Mouse (Mus musculus): ENCODE data around the gene Upk2. TPM values are rescaled to one million over a fixed set of nuclear protein-coding genes. Genes with fewer than 3 reads are reported as not detected.

Gene Upk2
- polyA plus RNA-seq, 1 experiment = 1.4 TPM

DNA sequence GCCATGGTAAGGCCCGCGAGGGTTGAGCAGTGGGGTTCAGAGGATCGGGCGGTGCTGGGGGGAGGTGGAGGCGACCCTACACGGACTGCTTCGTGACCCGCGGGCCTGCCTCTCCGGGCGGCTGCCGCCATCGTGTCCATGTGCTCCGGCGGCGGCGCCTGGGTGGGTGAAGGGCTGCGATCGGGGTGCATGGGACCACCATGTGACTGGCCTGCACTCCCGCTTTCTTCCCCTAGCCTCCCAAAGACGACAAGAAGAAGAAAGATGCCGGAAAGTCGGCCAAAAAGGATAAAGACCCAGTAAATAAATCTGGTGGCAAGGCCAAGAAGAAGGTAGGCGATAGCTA is 47.1 kb downstream of the Upk2 start:
- Histone ChIP-seq H3K27ac (ENCODE audit: insufficient read depth, low read depth, low read length) (no peak overlapping the region), H3K4me3 (ENCODE audit: low read depth, low read length) (peak overlapping the region; percentile 89), H3K4me1 (ENCODE audit: control insufficient read depth, insufficient read depth, insufficient read length, low read length) (no peaks in the 10 kb centered on the region), H3K36me3 (ENCODE audit: control insufficient read depth, insufficient read depth, low read length) (peaks cover 53% of the 10 kb centered on the region), H3K27me3 (ENCODE audit: control insufficient read depth, insufficient read depth, low read length) (no peaks in the 10 kb centered on the region)
- WGBS = 1% methylated on average over 24 of the region's 24 CpGs
- no peak for TF ChIP-seq POLR2A (IDR thresholded peaks at IDR 0.05; ENCODE audit: low read depth, low read length)

DNA sequence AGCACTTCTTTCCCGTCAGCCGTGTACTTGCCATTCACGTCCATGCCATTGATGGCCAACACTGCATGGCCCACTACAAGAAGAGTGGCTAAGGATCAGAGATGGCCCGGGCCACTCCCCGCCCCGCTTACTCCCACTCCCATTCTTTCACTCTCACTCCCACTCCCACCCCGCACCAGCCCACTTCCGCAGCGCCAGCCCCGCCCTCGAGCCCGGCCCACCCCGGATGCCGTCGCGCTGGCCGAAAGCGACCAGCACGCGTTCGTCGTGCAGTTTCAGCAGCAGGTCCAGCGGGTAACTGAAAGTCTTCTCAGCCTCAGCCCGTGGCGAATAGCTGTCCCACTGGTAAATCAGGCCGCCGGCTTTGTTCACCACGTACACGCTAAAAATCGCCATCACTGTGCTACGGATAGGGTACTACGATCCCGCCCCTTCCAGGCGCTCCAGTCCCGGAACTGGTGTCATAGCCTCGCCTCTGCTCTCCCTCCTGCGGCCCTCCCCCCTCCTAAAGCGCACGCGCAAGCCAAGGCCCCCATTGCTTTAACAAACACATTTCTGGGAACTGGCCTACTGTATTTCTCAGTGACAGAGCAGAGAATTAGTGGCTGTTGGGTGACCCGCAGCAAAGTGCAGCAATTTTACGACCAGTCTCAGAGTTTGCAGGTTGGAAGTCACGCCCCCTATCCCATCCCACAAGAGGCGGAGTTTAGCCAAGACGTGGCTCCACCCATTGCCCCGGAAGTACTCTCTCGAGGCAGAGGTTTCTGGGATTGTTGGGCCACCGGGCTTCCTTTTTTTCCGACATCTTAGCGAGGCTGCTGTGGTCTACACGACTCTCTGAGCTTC is 47.6 kb downstream of the Upk2 start, which contains the start of the genes Rps25 and Trappc4:
Gene Rps25 (plus strand): TSS at position 234 of the 846 bp plus-strand sequence.
Gene Trappc4 (minus strand): TSS at position 695 of the 846 bp plus-strand sequence.
- Histone ChIP-seq H3K4me1 (ENCODE audit: control insufficient read depth, insufficient read depth, insufficient read length, low read length) (peaks cover 2% of the 10 kb centered on the region; the same call in 1 of the 2 replicates), H3K4me3 (ENCODE audit: low read depth, low read length) (peak within 1 kb of the TSS; percentile 89), H3K27ac (ENCODE audit: insufficient read depth, low read depth, low read length) (peak within 1 kb of the TSS; percentile 98), H3K36me3 (ENCODE audit: control insufficient read depth, insufficient read depth, low read length) (peaks cover 53% of the 10 kb centered on the region), H3K27me3 (ENCODE audit: control insufficient read depth, insufficient read depth, low read length) (no peaks in the 10 kb centered on the region)
- under 1% methylated on average over 51 of the region's 51 CpGs for WGBS
- no peak; the same call in none of the 2 replicates for TF ChIP-seq POLR2A (IDR thresholded peaks at IDR 0.05; ENCODE audit: low read depth, low read length)
- TF ChIP-seq CTCF (IDR thresholded peaks at IDR 0.05; ENCODE audit: extremely low read depth, insufficient read length, insufficient replicate concordance, low read depth, low read length) = no peak

DNA sequence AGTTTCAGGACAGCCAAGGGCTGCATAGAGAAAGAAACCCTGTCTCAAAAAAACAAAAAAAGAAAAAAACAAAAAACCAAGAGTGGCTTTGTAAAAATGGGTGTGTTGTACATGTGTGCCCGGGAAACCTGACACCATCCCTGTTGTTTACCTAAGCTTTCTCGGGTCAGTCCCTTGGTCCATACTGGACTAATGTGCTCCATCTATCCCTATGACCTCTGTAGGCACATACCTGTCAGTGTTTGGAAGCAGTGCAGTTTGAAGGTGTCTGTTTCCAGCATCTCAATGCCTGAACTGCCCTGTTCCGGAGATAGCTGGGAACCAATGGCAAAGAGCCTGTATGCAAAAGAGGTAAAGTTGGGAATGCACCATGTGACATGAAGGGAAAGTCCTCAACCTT is 49.8 kb downstream of the Upk2 start:
- 57% methylated on average over 3 of the region's 3 CpGs for WGBS
- H3K27me3 ChIP-seq (ENCODE audit: control insufficient read depth, insufficient read depth, low read length) = no peaks in the 10 kb centered on the region
- H3K4me1 ChIP-seq (ENCODE audit: control insufficient read depth, insufficient read depth, insufficient read length, low read length) = peaks cover 19% of the 10 kb centered on the region; the same call in 1 of the 2 replicates
- H3K36me3 ChIP-seq (ENCODE audit: control insufficient read depth, insufficient read depth, low read length) = peaks cover 56% of the 10 kb centered on the region
- no peak for TF ChIP-seq POLR2A (IDR thresholded peaks at IDR 0.05; ENCODE audit: low read depth, low read length)
- TF ChIP-seq CTCF (IDR thresholded peaks at IDR 0.05; ENCODE audit: extremely low read depth, insufficient read length, insufficient replicate concordance, low read depth, low read length) = no peak
- no peak overlapping the region for H3K4me3 ChIP-seq (ENCODE audit: low read depth, low read length)
- H3K27ac ChIP-seq (ENCODE audit: insufficient read depth, low read depth, low read length) = no peak overlapping the region

Other genes with a start within 250 kb of the Upk2 start
- gene Cbl, start 220.9 kb downstream of the Upk2 start, polyA plus RNA-seq (2012; rRNA removed) = 2.9 and 6.9 TPM in 2 replicates
- not detected in 2 replicates for gene Ccdc153, start 214.3 kb downstream of the Upk2 start, polyA plus RNA-seq (2012; rRNA removed)
- gene Pdzd3, start 203.5 kb downstream of the Upk2 start, polyA plus RNA-seq (2012; rRNA removed) = 9.9 and 23.6 TPM in 2 replicates
- gene Nlrx1, start 186.4 kb downstream of the Upk2 start, polyA plus RNA-seq (2012; rRNA removed) = 3.1 and 7.5 TPM in 2 replicates
- gene Abcg4, start 166.4 kb downstream of the Upk2 start, polyA plus RNA-seq (2012; rRNA removed) = 1.3 and 2.0 TPM in 2 replicates
- gene Hinfp, start 149.3 kb downstream of the Upk2 start, polyA plus RNA-seq (2012; rRNA removed) = 20.6 and 20.8 TPM in 2 replicates
- 113 and 257 TPM in 2 replicates for gene C2cd2l, start 134.7 kb downstream of the Upk2 start, polyA plus RNA-seq (2012; rRNA removed)
- gene Dpagt1, start 129.0 kb downstream of the Upk2 start, polyA plus RNA-seq (2012; rRNA removed) = 27.7 and 47.4 TPM in 2 replicates
- 180 and 255 TPM in 2 replicates for gene H2afx, start 120.3 kb downstream of the Upk2 start, polyA plus RNA-seq (2012; rRNA removed)
- gene Hmbs, start 110.7 kb downstream of the Upk2 start, polyA plus RNA-seq (2012; rRNA removed) = 37.0 and 44.0 TPM in 2 replicates
- 12.4 and 22.3 TPM in 2 replicates for gene Vps11, start 93.3 kb downstream of the Upk2 start, polyA plus RNA-seq (2012; rRNA removed)
- gene Hyou1, start 75.5 kb downstream of the Upk2 start, polyA plus RNA-seq (2012; rRNA removed) = 34.3 and 38.3 TPM in 2 replicates
- 27.1 and 54.9 TPM in 2 replicates for gene Slc37a4, start 58.1 kb downstream of the Upk2 start, polyA plus RNA-seq (2012; rRNA removed)
- gene Rps25, start 47.8 kb downstream of the Upk2 start, polyA plus RNA-seq (2012; rRNA removed) = 40.0 and 48.3 TPM in 2 replicates
- 20.0 and 36.5 TPM in 2 replicates for gene Trappc4, start 47.4 kb downstream of the Upk2 start, polyA plus RNA-seq (2012; rRNA removed)
- 17.8 and 21.3 TPM in 2 replicates for gene Ccdc84, start 36.4 kb downstream of the Upk2 start, polyA plus RNA-seq (2012; rRNA removed)
- gene Foxr1, start 13.8 kb downstream of the Upk2 start, polyA plus RNA-seq (2012; rRNA removed) = not detected in 2 replicates
- 21.8 and 28.1 TPM in 2 replicates for gene Bcl9l, start 27.8 kb upstream of the Upk2 start, polyA plus RNA-seq (2012; rRNA removed)
- gene Cxcr5, start 106.9 kb upstream of the Upk2 start, polyA plus RNA-seq (2012; rRNA removed) = 2.0 and 5.7 TPM in 2 replicates
- 5.1 and 9.6 TPM in 2 replicates for gene Ddx6, start 149.9 kb upstream of the Upk2 start, polyA plus RNA-seq (2012; rRNA removed)
- 131 and 183 TPM in 2 replicates for gene Treh, start 218.3 kb upstream of the Upk2 start, polyA plus RNA-seq (2012; rRNA removed)